Mouse (Mus musculus): ENCODE results near the gene Cemip. TPM values are rescaled to one million over a fixed set of nuclear protein-coding genes. Genes with fewer than 3 reads are reported as not detected.

The Cemip gene
- polyA plus RNA-seq, 1 experiment from 2014 or later, result 1.1 TPM

GRCm38 (mm10) chr7:83913995-83914394 lies 172.3 kb downstream of the Cemip start:
- WGBS, result 74% methylated on average over 9 of the region's 9 CpGs
- Histone ChIP-seq H3K27ac (replicated peaks; ENCODE audit: low read depth, low read length) (no peak overlapping the region), H3K9ac (ENCODE audit: low read depth, low read length) (no peak overlapping the region), H3K36me3 (ENCODE audit: control insufficient read depth, insufficient read depth, low read length) (no peaks in the 10 kb centered on the region), H3K4me2 (ENCODE audit: low read depth, low read length) (no peak overlapping the region), H3K27me3 (replicated peaks; ENCODE audit: control insufficient read depth, insufficient read depth, low read length) (no peaks in the 10 kb centered on the region), H3K4me3 (ENCODE audit: low read depth, low read length) (no peak overlapping the region), H3K9me3 (ENCODE audit: control insufficient read depth, low read length) (no peaks in the 10 kb centered on the region), H3K4me1 (ENCODE audit: control insufficient read depth, insufficient read depth, low read length) (no peaks in the 10 kb centered on the region)
- DNase-seq (ENCODE audit: low spot score), result no peak
- ATAC-seq (ENCODE audit: low read depth), result no peak

GRCm38 (mm10) chr7:83913405-83913932 lies 172.8 kb downstream of the Cemip start:
- H3K4me1 ChIP-seq (ENCODE audit: control insufficient read depth, insufficient read depth, low read length), result no peaks in the 10 kb centered on the region
- no peak overlapping the region for H3K27ac ChIP-seq (replicated peaks; ENCODE audit: low read depth, low read length)
- 89% methylated on average over 6 of the region's 6 CpGs for WGBS
- H3K4me3 ChIP-seq (ENCODE audit: low read depth, low read length), result no peak overlapping the region
- no peak for DNase-seq (ENCODE audit: low spot score)
- no peak overlapping the region for H3K4me2 ChIP-seq (ENCODE audit: low read depth, low read length)
- no peaks in the 10 kb centered on the region for H3K27me3 ChIP-seq (replicated peaks; ENCODE audit: control insufficient read depth, insufficient read depth, low read length)
- H3K9me3 ChIP-seq (ENCODE audit: control insufficient read depth, low read length), result no peaks in the 10 kb centered on the region
- H3K9ac ChIP-seq (ENCODE audit: low read depth, low read length), result no peak overlapping the region
- ATAC-seq (ENCODE audit: low read depth), result no peak
- H3K36me3 ChIP-seq (ENCODE audit: control insufficient read depth, insufficient read depth, low read length), result no peaks in the 10 kb centered on the region

- H3K27me3 ChIP-seq (replicated peaks; ENCODE audit: control insufficient read depth, insufficient read depth, low read length), result no peaks in the 10 kb centered on the region
- H3K9ac ChIP-seq (ENCODE audit: low read depth, low read length), result no peak overlapping the region
- ATAC-seq (ENCODE audit: low read depth) (no peak), DNase-seq (ENCODE audit: low spot score) (no peak)
- no peaks in the 10 kb centered on the region for H3K9me3 ChIP-seq (ENCODE audit: control insufficient read depth, low read length)
- WGBS, result 62% methylated on average over 3 of the region's 3 CpGs
- no peaks in the 10 kb centered on the region for H3K36me3 ChIP-seq (ENCODE audit: control insufficient read depth, insufficient read depth, low read length)
- H3K27ac ChIP-seq (replicated peaks; ENCODE audit: low read depth, low read length), result no peak overlapping the region
- H3K4me3 ChIP-seq (ENCODE audit: low read depth, low read length), result no peak overlapping the region
- H3K4me1 ChIP-seq (ENCODE audit: control insufficient read depth, insufficient read depth, low read length), result no peaks in the 10 kb centered on the region
- H3K4me2 ChIP-seq (ENCODE audit: low read depth, low read length), result no peak overlapping the region
These were observed 174.4 kb downstream of the Cemip start for GRCm38 (mm10) chr7:83911909-83912308.

DNA sequence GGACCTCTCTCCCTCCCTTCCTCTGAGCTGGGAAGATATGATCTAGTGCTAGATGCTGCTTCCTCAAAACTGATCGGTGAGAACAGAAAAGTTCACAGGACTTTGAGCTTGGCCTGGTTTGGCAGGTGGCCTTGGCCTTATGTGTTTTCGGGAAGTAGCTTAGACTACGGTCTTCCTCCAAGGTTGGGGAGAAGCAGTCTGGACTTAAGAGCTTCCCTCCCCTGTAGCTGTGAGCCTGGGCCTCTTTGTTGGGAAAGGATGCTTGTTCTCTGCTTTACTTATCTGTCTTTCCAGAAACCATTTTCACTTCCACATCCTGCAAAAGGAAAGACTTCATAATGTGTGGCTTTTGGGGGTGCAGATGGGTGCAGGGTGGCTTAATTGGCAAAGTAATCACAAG lies 181.5 kb downstream of the Cemip start:
- ATAC-seq (ENCODE audit: low read depth), result no peak
- Histone ChIP-seq H3K9me3 (ENCODE audit: control insufficient read depth, low read length) (peaks cover 9% of the 10 kb centered on the region), H3K4me3 (ENCODE audit: low read depth, low read length) (no peak overlapping the region), H3K4me1 (ENCODE audit: control insufficient read depth, insufficient read depth, low read length) (no peaks in the 10 kb centered on the region), H3K27ac (replicated peaks; ENCODE audit: low read depth, low read length) (no peak overlapping the region), H3K36me3 (ENCODE audit: control insufficient read depth, insufficient read depth, low read length) (peaks cover 13% of the 10 kb centered on the region), H3K27me3 (replicated peaks; ENCODE audit: control insufficient read depth, insufficient read depth, low read length) (no peaks in the 10 kb centered on the region), H3K4me2 (ENCODE audit: low read depth, low read length) (no peak overlapping the region), H3K9ac (ENCODE audit: low read depth, low read length) (no peak overlapping the region)
- no peak for DNase-seq (ENCODE audit: low spot score)
- 90% methylated on average over 3 of the region's 3 CpGs for WGBS

GRCm38 (mm10) chr7:83902296-83903145 lies 183.8 kb downstream of the Cemip start:
- Histone ChIP-seq H3K9me3 (ENCODE audit: control insufficient read depth, low read length) (peaks cover 9% of the 10 kb centered on the region), H3K4me3 (ENCODE audit: low read depth, low read length) (no peak overlapping the region), H3K36me3 (ENCODE audit: control insufficient read depth, insufficient read depth, low read length) (peaks cover 36% of the 10 kb centered on the region), H3K9ac (ENCODE audit: low read depth, low read length) (no peak overlapping the region), H3K27me3 (replicated peaks; ENCODE audit: control insufficient read depth, insufficient read depth, low read length) (no peaks in the 10 kb centered on the region), H3K27ac (replicated peaks; ENCODE audit: low read depth, low read length) (no peak overlapping the region), H3K4me2 (ENCODE audit: low read depth, low read length) (no peak overlapping the region), H3K4me1 (ENCODE audit: control insufficient read depth, insufficient read depth, low read length) (no peaks in the 10 kb centered on the region)
- no peak for ATAC-seq (ENCODE audit: low read depth)
- 74% methylated on average over 5 of the region's 5 CpGs for WGBS
- no peak for DNase-seq (ENCODE audit: low spot score)

GRCm38 (mm10) chr7:83901425-83901824 lies 184.9 kb downstream of the Cemip start:
- H3K9ac ChIP-seq (ENCODE audit: low read depth, low read length), result no peak overlapping the region
- H3K4me1 ChIP-seq (ENCODE audit: control insufficient read depth, insufficient read depth, low read length), result no peaks in the 10 kb centered on the region
- H3K27ac ChIP-seq (replicated peaks; ENCODE audit: low read depth, low read length), result no peak overlapping the region
- ATAC-seq (ENCODE audit: low read depth) (no peak), DNase-seq (ENCODE audit: low spot score) (no peak)
- WGBS, result 76% methylated on average over 4 of the region's 4 CpGs
- no peak overlapping the region for H3K4me3 ChIP-seq (ENCODE audit: low read depth, low read length)
- H3K9me3 ChIP-seq (ENCODE audit: control insufficient read depth, low read length), result peaks cover 6% of the 10 kb centered on the region
- peaks cover 44% of the 10 kb centered on the region for H3K36me3 ChIP-seq (ENCODE audit: control insufficient read depth, insufficient read depth, low read length)
- H3K27me3 ChIP-seq (replicated peaks; ENCODE audit: control insufficient read depth, insufficient read depth, low read length), result no peaks in the 10 kb centered on the region
- H3K4me2 ChIP-seq (ENCODE audit: low read depth, low read length), result no peak overlapping the region

- H3K4me3 ChIP-seq (ENCODE audit: low read depth, low read length), result no peak overlapping the region
- peaks cover 53% of the 10 kb centered on the region for H3K36me3 ChIP-seq (ENCODE audit: control insufficient read depth, insufficient read depth, low read length)
- no peaks in the 10 kb centered on the region for H3K9me3 ChIP-seq (ENCODE audit: control insufficient read depth, low read length)
- DNase-seq (ENCODE audit: low spot score) (no peak), ATAC-seq (ENCODE audit: low read depth) (no peak)
- H3K9ac ChIP-seq (ENCODE audit: low read depth, low read length), result no peak overlapping the region
- no peak overlapping the region for H3K27ac ChIP-seq (replicated peaks; ENCODE audit: low read depth, low read length)
- 76% methylated on average over 3 of the region's 3 CpGs for WGBS
- no peaks in the 10 kb centered on the region for H3K4me1 ChIP-seq (ENCODE audit: control insufficient read depth, insufficient read depth, low read length)
- H3K27me3 ChIP-seq (replicated peaks; ENCODE audit: control insufficient read depth, insufficient read depth, low read length), result no peaks in the 10 kb centered on the region
- no peak overlapping the region for H3K4me2 ChIP-seq (ENCODE audit: low read depth, low read length)
These were observed 185.8 kb downstream of the Cemip start for GRCm38 (mm10) chr7:83900519-83900918.

DNA sequence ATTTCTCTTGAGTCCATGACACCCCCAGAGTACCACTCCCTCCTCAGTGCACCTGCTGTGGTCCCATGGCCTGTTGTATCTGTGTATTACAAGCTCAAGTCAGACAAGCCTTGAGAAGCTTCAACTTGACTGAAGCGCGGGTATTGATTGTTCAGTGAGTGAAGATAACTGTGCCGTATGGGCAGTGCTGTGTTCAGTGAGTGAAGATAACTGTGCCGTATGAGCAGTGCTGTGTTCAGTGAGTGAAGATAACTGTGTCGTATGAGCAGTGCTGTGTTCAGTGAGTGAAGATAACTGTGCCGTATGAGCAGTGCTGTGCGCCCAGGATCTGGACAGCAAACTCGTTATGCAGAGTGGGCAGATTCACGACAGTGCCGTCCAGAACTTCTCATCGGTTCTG lies 188.0 kb downstream of the Cemip start:
- no peak overlapping the region for H3K4me3 ChIP-seq (ENCODE audit: low read depth, low read length)
- peaks cover 65% of the 10 kb centered on the region for H3K36me3 ChIP-seq (ENCODE audit: control insufficient read depth, insufficient read depth, low read length)
- no peak overlapping the region for H3K4me2 ChIP-seq (ENCODE audit: low read depth, low read length)
- ATAC-seq (ENCODE audit: low read depth) (no peak), DNase-seq (ENCODE audit: low spot score) (no peak)
- H3K9me3 ChIP-seq (ENCODE audit: control insufficient read depth, low read length), result no peaks in the 10 kb centered on the region
- no peak overlapping the region for H3K9ac ChIP-seq (ENCODE audit: low read depth, low read length)
- no peaks in the 10 kb centered on the region for H3K27me3 ChIP-seq (replicated peaks; ENCODE audit: control insufficient read depth, insufficient read depth, low read length)
- 94% methylated on average over 11 of the region's 11 CpGs for WGBS
- peaks cover 7% of the 10 kb centered on the region; the same call in 1 of the 2 replicates for H3K4me1 ChIP-seq (ENCODE audit: control insufficient read depth, insufficient read depth, low read length)
- no peak overlapping the region for H3K27ac ChIP-seq (replicated peaks; ENCODE audit: low read depth, low read length)
